Mouse (Mus musculus): ENCODE measurements at regions not wholly inside any gene's neighbourhood (a gene's known extent, or its start where the extent isn't known, plus 50 kb on each side); places are given as distances from the start of the nearest gene placed in this dataset.
A peak's percentile ranks its signal among the peaks of the same experiment; 100 is the strongest.

DNA sequence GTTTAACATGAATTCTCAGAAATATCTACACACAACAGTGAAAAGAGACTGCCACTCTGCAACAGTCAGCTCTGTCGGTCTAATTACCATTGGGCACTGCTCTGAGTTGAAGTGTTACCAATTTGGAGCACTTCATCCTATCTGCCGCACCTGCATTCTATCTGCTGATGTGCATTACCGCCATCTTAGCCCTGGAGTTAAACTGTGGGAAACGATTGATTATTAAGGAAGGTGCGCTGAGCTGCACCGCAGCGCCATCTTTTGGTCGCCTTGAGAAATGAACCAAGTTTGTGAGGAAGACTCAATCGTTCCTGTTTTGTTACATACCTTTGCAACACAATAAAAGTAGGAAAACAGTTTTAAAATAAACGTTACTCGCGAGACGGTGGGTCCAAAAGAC, 110.5 kb downstream of the Rergl start:
- Histone ChIP-seq H3K27me3 (replicated peaks) (no peaks in the 10 kb centered on the region), H3K9ac (no peak overlapping the region), H3K4me3 (replicated peaks) (no peak overlapping the region), H3K36me3 (no peaks in the 10 kb centered on the region), H3K4me2 (replicated peaks) (no peak overlapping the region), H3K4me1 (replicated peaks) (no peaks in the 10 kb centered on the region), H3K9me3 (no peaks in the 10 kb centered on the region), H3K27ac (no peak overlapping the region)
- no peak for ATAC-seq
- 8% methylated on average over 13 of the region's 13 CpGs for WGBS

DNA sequence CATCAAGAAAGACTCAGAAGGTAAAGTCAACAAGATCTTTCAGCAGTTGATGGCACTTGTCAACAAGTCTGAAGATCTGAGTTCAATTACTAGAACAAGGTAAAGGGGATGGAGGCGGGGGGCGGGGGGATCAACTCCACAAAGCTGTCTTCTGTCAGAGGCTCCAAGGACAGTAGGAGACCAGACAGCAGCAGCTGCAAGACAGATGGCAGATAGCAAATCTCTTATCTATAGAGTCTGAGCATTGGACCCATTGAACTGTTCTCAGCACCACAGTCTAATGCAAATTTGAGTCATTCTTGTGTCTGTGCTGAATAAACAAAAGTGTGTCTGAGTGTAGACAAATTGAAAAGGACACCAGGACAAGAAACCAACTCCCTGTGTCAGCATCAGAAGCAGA, 150.8 kb downstream of the Rergl start:
- H3K4me2 ChIP-seq (replicated peaks), result no peak overlapping the region
- no peaks in the 10 kb centered on the region for H3K4me1 ChIP-seq (replicated peaks)
- no peaks in the 10 kb centered on the region for H3K9me3 ChIP-seq
- no peaks in the 10 kb centered on the region for H3K27me3 ChIP-seq (replicated peaks)
- 85% methylated on average over 2 of the region's 2 CpGs for WGBS
- ATAC-seq, result no peak
- no peak overlapping the region for H3K27ac ChIP-seq
- no peak overlapping the region for H3K9ac ChIP-seq
- no peak overlapping the region for H3K4me3 ChIP-seq (replicated peaks)
- H3K36me3 ChIP-seq, result no peaks in the 10 kb centered on the region

DNA sequence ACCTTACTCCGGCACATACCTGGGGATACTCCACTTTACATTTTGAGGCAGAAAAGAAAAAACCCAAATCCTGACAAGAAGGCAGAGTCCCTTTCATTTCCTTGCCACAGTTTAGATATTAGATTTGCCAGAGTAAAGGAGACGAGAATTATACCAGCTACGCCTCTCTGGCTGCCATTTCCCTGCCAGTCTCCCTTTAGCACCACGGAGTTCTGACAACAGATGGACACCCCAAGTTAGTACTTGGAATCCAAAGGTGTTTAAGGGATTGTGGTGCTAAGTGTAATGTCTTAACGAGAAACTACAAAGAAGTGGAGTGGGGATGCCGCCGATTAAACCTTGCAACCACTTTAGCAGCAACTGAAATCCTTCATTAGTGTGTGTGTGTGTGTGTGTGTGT, 176.6 kb downstream of the Rergl start:
- 83% methylated on average over 7 of the region's 7 CpGs for WGBS

DNA sequence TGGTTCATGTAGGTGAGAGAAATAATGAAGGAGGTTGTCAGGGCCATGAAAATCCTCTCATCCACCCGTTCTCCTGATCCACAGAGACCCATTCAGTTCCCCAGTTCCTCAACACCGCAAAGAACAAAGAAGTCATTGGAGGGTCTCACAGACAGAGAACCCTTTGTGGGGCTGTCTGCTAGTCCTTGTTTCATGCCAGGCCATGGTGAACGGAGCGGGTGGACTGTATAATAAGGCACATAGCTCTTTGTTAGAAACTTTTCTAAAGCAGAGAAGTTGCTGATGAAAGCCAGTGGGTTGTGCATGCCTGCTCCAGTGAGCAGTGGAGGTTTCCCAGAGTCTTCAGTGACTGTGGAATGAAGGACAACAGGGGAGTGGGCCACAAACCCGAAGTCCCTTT, 194.1 kb downstream of the Rergl start:
- Histone ChIP-seq H3K9ac (no peak overlapping the region), H3K9me3 (no peaks in the 10 kb centered on the region), H3K27ac (no peak overlapping the region), H3K36me3 (no peaks in the 10 kb centered on the region), H3K4me2 (replicated peaks) (no peak overlapping the region), H3K4me1 (replicated peaks) (no peaks in the 10 kb centered on the region), H3K4me3 (replicated peaks) (no peak overlapping the region), H3K27me3 (replicated peaks) (no peaks in the 10 kb centered on the region)
- WGBS, result 79% methylated on average over 5 of the region's 5 CpGs
- ATAC-seq, result no peak

More for the DNA sequence above, 176.6 kb downstream of the Rergl start:
- no peak overlapping the region for H3K27ac ChIP-seq
- no peaks in the 10 kb centered on the region for H3K9me3 ChIP-seq
- no peak overlapping the region for H3K9ac ChIP-seq
- H3K36me3 ChIP-seq, result no peaks in the 10 kb centered on the region
- no peak overlapping the region for H3K4me3 ChIP-seq (replicated peaks)
- ATAC-seq, result no peak
- no peaks in the 10 kb centered on the region for H3K4me1 ChIP-seq (replicated peaks)
- H3K4me2 ChIP-seq (replicated peaks), result no peak overlapping the region
- no peaks in the 10 kb centered on the region for H3K27me3 ChIP-seq (replicated peaks)

DNA sequence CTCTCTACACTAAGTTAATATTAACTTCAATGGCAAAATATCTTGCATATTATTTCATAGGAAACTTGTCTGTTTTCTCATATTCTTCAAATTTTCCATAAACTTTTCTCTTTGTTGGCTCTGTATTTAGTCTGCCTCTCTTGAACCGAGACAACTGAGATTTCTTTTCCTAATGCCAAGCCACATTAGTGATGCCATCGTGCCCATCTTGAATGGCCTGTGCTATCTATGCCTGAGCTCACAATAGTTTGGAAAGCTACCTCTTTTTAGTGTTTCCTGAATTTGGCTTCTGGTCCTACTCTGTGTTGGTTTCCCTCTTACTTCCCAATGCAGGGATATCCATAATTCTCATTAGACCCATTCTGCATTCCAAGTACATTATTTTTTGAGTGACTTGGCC, 197.5 kb downstream of the Rergl start:
- Histone ChIP-seq H3K36me3 (no peaks in the 10 kb centered on the region), H3K9me3 (no peaks in the 10 kb centered on the region), H3K4me2 (replicated peaks) (no peak overlapping the region), H3K4me1 (replicated peaks) (no peaks in the 10 kb centered on the region), H3K27ac (no peak overlapping the region), H3K4me3 (replicated peaks) (no peak overlapping the region), H3K27me3 (replicated peaks) (no peaks in the 10 kb centered on the region), H3K9ac (no peak overlapping the region)
- ATAC-seq, result no peak
- 85% methylated on average over 2 of the region's 2 CpGs for WGBS

DNA sequence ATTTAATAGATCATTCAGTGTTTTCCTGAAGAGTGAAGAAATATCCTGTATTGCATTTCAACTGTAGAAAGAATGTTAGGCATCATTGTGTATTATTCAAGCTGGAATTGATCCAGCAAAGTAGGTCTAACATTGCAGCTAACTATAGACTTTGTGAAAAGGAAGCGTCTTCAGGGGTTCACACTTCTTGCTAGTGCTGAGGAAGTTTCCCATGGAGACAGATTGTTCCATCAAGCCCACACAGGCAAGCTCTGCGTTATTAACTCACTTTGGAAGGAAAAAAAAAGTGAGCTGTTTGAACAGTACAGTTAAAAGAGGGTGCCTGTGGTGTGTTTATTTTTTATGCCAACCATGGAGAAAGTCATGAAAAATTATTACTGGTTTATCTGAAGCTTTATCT, 206.1 kb downstream of the Rergl start:
- Histone ChIP-seq H3K4me1 (replicated peaks) (no peaks in the 10 kb centered on the region), H3K9me3 (no peaks in the 10 kb centered on the region), H3K27me3 (replicated peaks) (no peaks in the 10 kb centered on the region), H3K4me3 (replicated peaks) (no peak overlapping the region), H3K9ac (no peak overlapping the region), H3K36me3 (no peaks in the 10 kb centered on the region), H3K4me2 (replicated peaks) (no peak overlapping the region), H3K27ac (no peak overlapping the region)
- ATAC-seq, result no peak
- WGBS, result 57% methylated on average over 2 of the region's 2 CpGs

DNA sequence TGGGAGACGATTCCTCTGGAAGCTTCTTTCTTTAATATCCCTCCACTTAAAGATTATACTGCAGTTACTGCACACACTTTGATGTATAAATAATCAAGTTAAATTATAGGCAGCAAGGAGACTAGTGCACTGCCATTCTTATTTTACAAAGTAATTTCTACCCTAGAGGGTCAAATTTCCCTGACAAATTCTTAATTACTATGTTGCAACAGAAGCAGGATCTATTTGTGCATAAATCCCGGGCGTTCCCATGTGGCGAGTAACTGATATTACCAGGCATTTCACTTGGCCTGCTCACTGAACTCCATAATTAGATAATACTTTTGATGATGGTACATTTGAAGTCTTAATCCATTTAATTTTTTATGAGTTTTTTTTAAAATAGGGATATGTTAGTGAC, 222.7 kb downstream of the Rergl start:
- no peak for ATAC-seq
- no peaks in the 10 kb centered on the region for H3K4me1 ChIP-seq (replicated peaks)
- no peak overlapping the region for H3K9ac ChIP-seq
- H3K4me2 ChIP-seq (replicated peaks), result no peak overlapping the region
- no peak overlapping the region for H3K4me3 ChIP-seq (replicated peaks)
- no peaks in the 10 kb centered on the region for H3K36me3 ChIP-seq
- WGBS, result 81% methylated on average over 4 of the region's 4 CpGs
- no peak overlapping the region for H3K27ac ChIP-seq
- no peaks in the 10 kb centered on the region for H3K9me3 ChIP-seq
- H3K27me3 ChIP-seq (replicated peaks), result no peaks in the 10 kb centered on the region

DNA sequence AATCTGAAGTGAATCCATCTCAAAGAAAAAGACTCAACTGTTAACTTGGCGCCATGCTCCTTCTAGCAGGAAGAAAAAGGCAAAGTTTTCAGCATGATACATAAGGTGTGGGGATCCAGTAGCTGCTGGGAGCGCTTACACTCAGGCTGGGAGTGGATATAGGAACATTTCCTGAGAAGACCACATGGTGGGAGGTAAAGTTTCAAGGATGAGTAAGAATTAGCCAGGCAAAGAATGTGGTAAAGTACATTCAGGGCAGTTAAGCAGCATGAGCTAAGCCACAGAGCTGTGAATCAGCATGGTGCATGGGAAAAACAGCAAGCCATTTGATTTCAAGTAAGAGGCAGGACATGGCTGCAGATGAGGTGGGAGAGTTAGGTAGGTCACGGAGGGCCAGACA, 226.3 kb downstream of the Rergl start:
- Histone ChIP-seq H3K27ac (no peak overlapping the region), H3K36me3 (no peaks in the 10 kb centered on the region), H3K4me3 (replicated peaks) (no peak overlapping the region), H3K4me2 (replicated peaks) (no peak overlapping the region), H3K4me1 (replicated peaks) (no peaks in the 10 kb centered on the region), H3K27me3 (replicated peaks) (no peaks in the 10 kb centered on the region), H3K9ac (no peak overlapping the region), H3K9me3 (no peaks in the 10 kb centered on the region)
- WGBS, result 68% methylated on average over 3 of the region's 3 CpGs
- no peak for ATAC-seq

DNA sequence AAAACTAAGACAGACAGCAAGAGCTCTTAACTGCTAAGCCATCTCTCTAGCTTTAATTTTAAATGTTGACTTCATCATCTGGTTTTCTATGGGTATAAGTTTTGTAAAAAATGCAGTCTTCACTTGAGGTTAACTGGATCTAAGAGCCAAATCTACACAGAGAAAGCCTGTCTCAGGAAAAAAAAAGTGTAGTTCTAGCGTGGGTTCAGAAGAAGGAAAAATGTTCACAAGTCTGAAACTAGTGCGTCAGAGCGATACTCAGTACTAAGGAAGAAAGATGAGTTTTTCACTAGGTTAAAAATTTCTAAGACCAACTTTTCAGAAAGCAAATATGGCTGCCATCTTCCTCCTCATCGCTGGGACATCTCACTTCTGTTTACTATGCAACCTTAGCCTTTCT, 248.1 kb downstream of the Rergl start:
- Histone ChIP-seq H3K36me3 (no peaks in the 10 kb centered on the region), H3K27ac (no peak overlapping the region), H3K9ac (no peak overlapping the region), H3K4me3 (replicated peaks) (no peak overlapping the region), H3K27me3 (replicated peaks) (no peaks in the 10 kb centered on the region), H3K4me1 (replicated peaks) (no peaks in the 10 kb centered on the region), H3K9me3 (no peaks in the 10 kb centered on the region), H3K4me2 (replicated peaks) (no peak overlapping the region)
- 93% methylated on average over 4 of the region's 4 CpGs for WGBS
- ATAC-seq, result no peak

DNA sequence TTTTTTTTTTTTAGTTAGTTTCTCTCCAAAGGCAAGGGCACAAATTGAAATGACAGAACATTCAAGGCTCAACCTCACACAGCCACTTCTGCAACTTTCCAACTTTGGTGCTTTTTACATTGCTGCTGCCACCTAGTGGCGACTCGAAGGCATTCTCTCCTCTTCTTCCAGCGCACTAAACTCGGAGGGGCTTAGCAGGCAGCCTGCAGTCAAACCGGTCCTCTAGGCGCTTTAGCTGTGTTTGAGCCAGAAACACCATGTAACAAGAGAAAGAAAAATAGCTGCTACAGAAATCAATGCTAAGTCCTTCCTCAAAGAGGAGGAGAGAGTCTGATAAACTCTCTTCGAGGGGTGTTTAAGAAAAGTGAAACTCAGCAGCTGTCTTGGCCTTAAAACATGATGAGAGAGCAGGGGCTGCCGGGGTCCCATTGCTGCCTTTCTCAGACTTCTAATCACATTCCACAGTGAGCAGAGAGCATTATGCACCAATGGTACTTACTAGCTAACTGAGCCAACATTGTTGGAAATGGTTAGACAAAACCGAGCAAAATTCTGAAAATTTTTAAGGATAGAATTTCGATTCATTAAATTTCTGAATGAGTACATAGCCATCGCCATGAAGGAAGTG, 252.7 kb downstream of the Rergl start:
- Histone ChIP-seq H3K4me1 (replicated peaks) (no peaks in the 10 kb centered on the region), H3K36me3 (no peaks in the 10 kb centered on the region), H3K27me3 (replicated peaks) (no peaks in the 10 kb centered on the region), H3K9ac (no peak overlapping the region), H3K4me2 (replicated peaks) (no peak overlapping the region; the same call in 1 of the 2 replicates), H3K9me3 (no peaks in the 10 kb centered on the region), H3K4me3 (replicated peaks) (no peak overlapping the region), H3K27ac (no peak overlapping the region)
- ATAC-seq, result peak; percentile 79
- WGBS, result 33% methylated on average over 11 of the region's 11 CpGs

DNA sequence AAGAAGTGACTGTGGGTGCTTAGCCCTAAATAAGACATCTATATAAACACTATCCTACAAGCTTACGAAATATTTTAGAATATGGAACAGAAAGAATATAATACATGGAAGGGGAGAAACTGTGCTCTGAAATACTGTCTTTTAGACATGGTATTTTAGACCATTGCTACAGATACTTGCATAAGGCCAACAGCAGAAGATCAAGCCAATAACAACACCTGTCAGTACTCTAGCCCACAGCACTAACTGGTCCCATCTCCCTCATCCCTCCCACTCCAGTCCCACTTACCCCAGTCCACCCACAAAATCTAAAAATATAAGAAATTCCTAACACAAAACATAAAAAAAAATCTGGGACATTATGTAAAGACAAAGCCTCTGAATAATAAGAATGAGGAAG, 275.6 kb downstream of the Rergl start:
- no peaks in the 10 kb centered on the region for H3K36me3 ChIP-seq
- H3K27me3 ChIP-seq (replicated peaks), result no peaks in the 10 kb centered on the region
- no peak overlapping the region for H3K9ac ChIP-seq
- no peak overlapping the region for H3K27ac ChIP-seq
- no peaks in the 10 kb centered on the region for H3K4me1 ChIP-seq (replicated peaks)
- no peak overlapping the region for H3K4me2 ChIP-seq (replicated peaks)
- no peak overlapping the region for H3K4me3 ChIP-seq (replicated peaks)
- ATAC-seq, result no peak
- 80% methylated on average over 1 of the region's 1 CpGs for WGBS
- no peaks in the 10 kb centered on the region for H3K9me3 ChIP-seq

DNA sequence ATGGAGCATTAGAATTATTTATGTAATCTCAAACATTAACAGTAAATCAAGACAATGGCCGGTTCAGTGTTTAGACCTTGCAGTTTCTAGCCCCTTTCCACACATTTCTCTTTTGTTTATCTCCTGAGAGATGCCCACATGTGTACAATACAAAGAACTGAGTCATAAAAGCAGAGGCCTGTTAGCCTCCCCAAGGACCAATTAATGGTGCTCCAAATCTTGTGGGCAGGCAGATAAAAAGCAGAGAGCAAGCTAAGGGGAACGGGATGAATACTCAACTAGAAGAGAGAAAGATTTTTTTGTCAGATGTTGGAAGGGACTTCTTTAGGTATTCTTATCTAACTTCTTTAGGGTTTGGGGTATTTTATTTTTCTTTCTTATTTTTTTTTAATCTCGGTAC, 287.3 kb downstream of the Rergl start:
- Histone ChIP-seq H3K9me3 (no peaks in the 10 kb centered on the region), H3K4me1 (replicated peaks) (no peaks in the 10 kb centered on the region), H3K27ac (no peak overlapping the region), H3K4me2 (replicated peaks) (no peak overlapping the region), H3K4me3 (replicated peaks) (no peak overlapping the region), H3K36me3 (no peaks in the 10 kb centered on the region), H3K27me3 (replicated peaks) (no peaks in the 10 kb centered on the region), H3K9ac (no peak overlapping the region)
- no peak for ATAC-seq
- 61% methylated on average over 3 of the region's 3 CpGs for WGBS

DNA sequence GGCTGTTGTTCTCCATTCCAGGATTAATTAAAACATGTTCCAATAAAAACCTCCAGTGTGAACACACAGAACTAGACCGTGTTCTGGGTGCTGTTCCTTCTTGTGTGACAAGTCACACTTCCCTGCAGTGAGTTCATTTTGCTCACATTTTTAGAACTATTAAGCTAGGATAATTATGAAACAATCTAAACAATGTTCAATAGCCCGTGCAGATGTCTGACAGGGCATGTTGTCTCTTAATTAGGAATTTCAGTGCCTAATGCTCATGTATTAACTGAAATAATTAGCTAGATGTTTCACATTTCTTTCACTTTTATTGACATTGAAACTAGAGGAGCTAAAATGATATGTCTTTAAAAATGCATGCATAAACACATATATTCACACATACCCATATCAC, 291.5 kb downstream of the Rergl start:
- WGBS, result 72% methylated on average over 2 of the region's 2 CpGs
- Histone ChIP-seq H3K27me3 (replicated peaks) (no peaks in the 10 kb centered on the region), H3K4me3 (replicated peaks) (no peak overlapping the region), H3K9ac (no peak overlapping the region), H3K36me3 (no peaks in the 10 kb centered on the region), H3K27ac (no peak overlapping the region), H3K4me2 (replicated peaks) (no peak overlapping the region), H3K9me3 (no peaks in the 10 kb centered on the region), H3K4me1 (replicated peaks) (no peaks in the 10 kb centered on the region)
- no peak for ATAC-seq

Measured in intestine, embryonic 15.5 days (tissue).